24 mouse cellular contexts compared by ENCODE assay signal in genomic region chr10:63167241-63167995, GRCm38 (mm10). TPM values are rescaled to one million over a fixed set of nuclear protein-coding genes. Genes with fewer than 3 reads are reported as not detected.
A peak's percentile ranks its signal among the peaks of the same experiment; 100 is the strongest.
DNase-seq lines count a peak whose midpoint lies in the region; ATAC-seq lines count a peak whose summit lies in the region.
"Had no signal": no experiment of that assay in that cellular context is flagged by ENCODE, and none has a peak within 500 bp of the region (broad histone marks: within the 10 kb centered on the region; RNA-seq: fewer than 3 reads in every experiment).

No protein-coding gene starts in this region.

- no peak overlapping the region for H3K9ac ChIP-seq in heart, embryonic 11.5 days (ENCODE audit: low read depth, low read length)
- H3K9ac ChIP-seq: embryonic facial prominence, embryonic 13.5 days; embryonic facial prominence, embryonic 15.5 days; forebrain, embryonic 12.5 days had no signal

- no peak for ATAC-seq in heart, embryonic 11.5 days (replicated peaks; ENCODE audit: insufficient number of reproducible peaks, low FRiP score, low TSS enrichment)
- ATAC-seq: forebrain, embryonic 14.5 days; forebrain, embryonic 16.5 days had no signal

- no peaks in the 10 kb centered on the region for H3K9me3 ChIP-seq in heart, embryonic 11.5 days (replicated peaks; ENCODE audit: control insufficient read depth, low read length)
- H3K9me3 ChIP-seq: embryonic facial prominence, embryonic 13.5 days; embryonic facial prominence, embryonic 15.5 days; forebrain, embryonic 10.5 days; forebrain, embryonic 12.5 days had no signal

- H3K36me3 ChIP-seq in heart, embryonic 11.5 days (ENCODE audit: control insufficient read depth, insufficient read depth, low read length), result no peaks in the 10 kb centered on the region
- H3K36me3 ChIP-seq: embryonic facial prominence, embryonic 13.5 days; embryonic facial prominence, embryonic 15.5 days; forebrain, embryonic 10.5 days; forebrain, embryonic 12.5 days had no signal

- no peaks in the 10 kb centered on the region for H3K4me1 ChIP-seq in heart, embryonic 11.5 days (ENCODE audit: control insufficient read depth, insufficient read depth, low read length)
- H3K4me1 ChIP-seq: embryonic facial prominence, embryonic 13.5 days; embryonic facial prominence, embryonic 15.5 days; forebrain, embryonic 10.5 days; forebrain, embryonic 12.5 days had no signal

- 78% methylated on average over 10 of the region's 10 CpGs for whole genome bisulfite sequencing in heart, embryonic 11.5 days (ENCODE audit: insufficient replicate concordance)

- H3K27ac ChIP-seq in heart, embryonic 11.5 days (ENCODE audit: low read depth, low read length), result no peak overlapping the region
- H3K27ac ChIP-seq: embryonic facial prominence, embryonic 13.5 days; embryonic facial prominence, embryonic 15.5 days; forebrain, embryonic 10.5 days; forebrain, embryonic 12.5 days had no signal

- no peak overlapping the region for H3K4me3 ChIP-seq in heart, embryonic 11.5 days (ENCODE audit: low read depth, low read length)
- H3K4me3 ChIP-seq: embryonic facial prominence, embryonic 13.5 days; embryonic facial prominence, embryonic 15.5 days; erythroblast, embryonic 14.5 days; forebrain, embryonic 10.5 days; forebrain, embryonic 12.5 days had no signal

- no peak overlapping the region for H3K4me2 ChIP-seq in heart, embryonic 11.5 days
- H3K4me2 ChIP-seq: embryonic facial prominence, embryonic 13.5 days; embryonic facial prominence, embryonic 15.5 days; forebrain, embryonic 12.5 days had no signal

- no peaks in the 10 kb centered on the region for H3K27me3 ChIP-seq in heart, embryonic 11.5 days (ENCODE audit: control insufficient read depth, insufficient read depth, low read length)
- H3K27me3 ChIP-seq: embryonic facial prominence, embryonic 13.5 days; embryonic facial prominence, embryonic 15.5 days; forebrain, embryonic 12.5 days had no signal

- peak; percentile 59 for DNase-seq in heart, adult 11 months
- DNase-seq in testis, postnatal 14 days (ENCODE audit: low spot score), result peak; percentile 57
- no peak for DNase-seq in testis, postnatal 10 days (ENCODE audit: low spot score)
- peak; percentile 31 for DNase-seq in telencephalon, adult 2 months (ENCODE audit: low read depth, low spot score)
- DNase-seq in layer of hippocampus, postnatal 14 days (ENCODE audit: low spot score in 2 of 2), result no peak
- DNase-seq: adrenal gland, adult 2 months; adrenal gland, postnatal 10 days; adrenal gland, postnatal 25 days; cerebellum, adult 11-12 months; cerebellum, adult 2 months; cerebellum, adult 9-10 months; cerebellum, postnatal 10 days; cerebellum, postnatal 36 days; embryo, embryonic 11 days had no signal

RNA-seq across cellular contexts. Expression of gene Mypn, which starts 36.3 kb away (rescaled TPM):
- 3.3 and 3.8 TPM in 2 replicates for polyA plus RNA-seq in heart, embryonic 11.5 days (2014; fragmentation: Nextera tagmentation; extraction: Ambion mirVana)
- total RNA-seq in layer of hippocampus, postnatal 14 days (2021), result 1 to 10 TPM; 3.0 to 3.2 TPM
- total RNA-seq: common myeloid progenitor, adult 5-6 weeks; MEL had no signal
- polyA plus RNA-seq: erythroblast, embryonic 14.5 days; forebrain, embryonic 12.5 days had no signal

Comparison
In these comparisons a context has a peak if more than half of its experiments do, and no peak if none do; other contexts are left out.
1. DNase-seq: peak in heart, adult 11 months (single experiment), testis, postnatal 14 days (single experiment) and telencephalon, adult 2 months (single experiment); none in testis, postnatal 10 days (single experiment) and layer of hippocampus, postnatal 14 days (0 of 2).